Mouse (Mus musculus) limb, embryonic 12.5 days (tissue): ENCODE results near the gene Mob1b. TPM values are rescaled to one million over a fixed set of nuclear protein-coding genes. Genes with fewer than 3 reads are reported as not detected.

Experiments used
- ATAC-seq: fragments of 200-750 bp; cut with Nextera tagmentation; 2 replicates; pipeline ENCODE4 v1.8.0; 2017; ENCODE audit warnings: low read depth, moderate TSS enrichment; ENCODE audit not compliant: insufficient number of reproducible peaks, insufficient read depth, low FRiP score, low TSS enrichment
- H3K27ac ChIP-seq: fragments of 300-500 bp; sonication (generic); 2 replicates; pipeline ENCODE4 v1.5.1; 2016; ENCODE audit warnings: mild to moderate bottlenecking, moderate library complexity
- H3K27me3 ChIP-seq: fragments of 300-500 bp; sonication (generic); 2 replicates; pipeline ENCODE4 v1.6.1; 2016; ENCODE audit warnings: mild to moderate bottlenecking, moderate library complexity
- H3K36me3 ChIP-seq: fragments of 300-500 bp; sonication (generic); 2 replicates; pipeline ENCODE4 v1.6.1; 2016; ENCODE audit warnings: mild to moderate bottlenecking, moderate library complexity
- H3K4me1 ChIP-seq: fragments of 300-500 bp; sonication (generic); replicated peaks from 2 replicates; pipeline ENCODE4 v1.6.1; 2016
- H3K4me2 ChIP-seq: fragments of 300-500 bp; sonication (generic); 2 replicates; pipeline ENCODE4 v1.6.1; 2016; ENCODE audit warnings: mild to moderate bottlenecking, moderate library complexity
- H3K4me3 ChIP-seq: fragments of 300-500 bp; sonication (generic); replicated peaks from 2 replicates; pipeline ENCODE4 v1.5.1; 2016; ENCODE audit warnings: mild to moderate bottlenecking
- H3K9ac ChIP-seq: fragments of 300-500 bp; sonication (generic); replicated peaks from 2 replicates; pipeline ENCODE4 v1.6.1; 2016; ENCODE audit warnings: mild to moderate bottlenecking, moderate library complexity
- H3K9me3 ChIP-seq: fragments of 300-500 bp; sonication (generic); 2 replicates; pipeline ENCODE4 v1.6.1; 2016; ENCODE audit warnings: mild to moderate bottlenecking, moderate library complexity
- WGBS: fragments of 180-500 bp; shearing (Covaris S2); methylation state at CpG from one replicate; pipeline ENCODE4 v1.1.7; 2016; 5-methylcytosine and 5-hydroxymethylcytosine counted together
- polyA plus RNA-seq: library from polyadenylated mRNA; unstranded; fragments of >200 nt; fragmentation: Nextera tagmentation; extraction: Ambion mirVana; gene quantifications from 2 replicates; pipeline ENCODE4 v1.2.1, GENCODE M21; 2016

Gene Mob1b
- polyA plus RNA-seq, 1 experiment from 2014 or later: 11.8 TPM

- no peak overlapping the region for H3K27ac ChIP-seq
- H3K36me3 ChIP-seq: no peaks in the 10 kb centered on the region
- H3K4me3 ChIP-seq: no peak overlapping the region
- H3K9ac ChIP-seq: no peak overlapping the region
- no peaks in the 10 kb centered on the region for H3K9me3 ChIP-seq
- ATAC-seq: no peak
- no peak overlapping the region for H3K4me2 ChIP-seq
- H3K4me1 ChIP-seq: 0 out of 2 replicates have a peak, but pooled peaks cover 4% of the 10 kb centered on the region
- peaks cover 14% of the 10 kb centered on the region for H3K27me3 ChIP-seq
- WGBS: 81% methylated on average over 8 of the region's 8 CpGs
These were observed 32.7 kb upstream of the Mob1b start for GRCm38 (mm10) chr5:88687996-88688406.

DNA sequence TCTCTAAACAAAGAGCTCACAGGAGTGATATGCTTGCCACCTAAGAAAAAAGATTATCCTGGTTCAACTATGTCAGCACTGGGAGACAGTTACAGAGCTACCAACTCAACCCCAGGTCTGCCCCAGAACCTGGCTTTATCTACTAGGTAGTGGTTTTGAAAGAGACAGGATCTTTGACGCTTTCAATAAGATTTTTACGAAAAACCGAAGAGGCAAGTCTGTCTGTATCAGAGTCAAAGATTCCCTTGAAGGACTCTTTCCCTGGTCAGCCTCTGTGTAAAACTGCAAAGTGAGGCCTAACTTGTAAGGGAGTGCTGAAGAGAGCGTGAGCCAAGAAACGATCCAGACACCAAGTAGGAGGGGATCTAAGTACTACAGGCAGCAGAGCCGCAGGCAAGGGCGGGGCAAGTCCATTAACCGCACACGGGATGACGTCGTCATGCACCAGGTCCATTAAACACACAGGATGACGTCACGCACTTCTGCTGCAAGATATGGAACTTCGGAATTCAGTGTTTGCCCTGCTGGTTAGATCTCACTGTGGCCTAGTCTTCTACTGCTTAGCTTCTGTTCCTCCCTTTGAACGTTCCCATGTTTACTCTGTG, 32.0 kb upstream of the Mob1b start:
- Histone ChIP-seq H3K9me3 (no peaks in the 10 kb centered on the region), H3K4me2 (no peak overlapping the region), H3K9ac (no peak overlapping the region), H3K4me3 (no peak overlapping the region), H3K27ac (no peak overlapping the region), H3K36me3 (no peaks in the 10 kb centered on the region), H3K4me1 (0 out of 2 replicates have a peak, but pooled peaks cover 4% of the 10 kb centered on the region), H3K27me3 (peaks cover 14% of the 10 kb centered on the region)
- no peak for ATAC-seq
- 71% methylated on average over 15 of the region's 15 CpGs for WGBS

DNA sequence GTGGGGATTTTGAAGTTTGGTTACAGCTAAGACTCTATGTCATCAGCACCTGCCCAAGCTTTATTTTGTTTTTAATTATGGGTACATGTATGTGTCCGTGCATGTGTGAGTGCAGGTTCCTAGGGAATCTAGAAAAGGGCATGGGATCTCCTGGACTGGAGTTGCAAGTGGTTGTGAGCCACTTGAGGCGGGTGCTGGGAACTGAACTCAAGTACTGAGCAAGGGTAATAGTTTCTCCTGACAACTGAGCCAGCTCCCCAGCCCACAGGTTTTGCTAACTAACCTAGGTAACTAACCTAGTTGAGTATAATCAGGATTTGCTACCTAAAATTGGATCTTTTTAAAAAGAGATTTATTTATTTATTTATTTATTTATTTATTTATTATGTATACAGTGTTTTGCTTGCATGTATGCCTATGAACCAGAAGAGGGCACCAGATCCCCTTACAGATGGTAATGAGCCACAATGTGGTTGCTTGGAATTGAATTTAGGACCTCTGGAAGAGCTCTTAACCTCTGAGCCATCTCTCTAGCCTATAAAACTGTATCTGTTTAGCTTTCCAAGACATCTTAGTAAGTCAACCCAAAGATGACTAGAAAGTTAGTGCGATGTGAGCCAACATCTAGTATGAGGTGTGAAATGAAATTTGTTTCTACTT, 31.2 kb upstream of the Mob1b start:
- H3K9me3 ChIP-seq: no peaks in the 10 kb centered on the region
- no peaks in the 10 kb centered on the region for H3K36me3 ChIP-seq
- H3K4me2 ChIP-seq: no peak overlapping the region
- H3K4me1 ChIP-seq: 0 out of 2 replicates have a peak, but pooled peaks cover 4% of the 10 kb centered on the region
- no peak overlapping the region for H3K27ac ChIP-seq
- no peak overlapping the region for H3K4me3 ChIP-seq
- ATAC-seq: no peak; the same call in 1 of the 2 replicates
- H3K27me3 ChIP-seq: peaks cover 14% of the 10 kb centered on the region
- no peak overlapping the region for H3K9ac ChIP-seq
- WGBS: 74% methylated on average over 3 of the region's 3 CpGs

DNA sequence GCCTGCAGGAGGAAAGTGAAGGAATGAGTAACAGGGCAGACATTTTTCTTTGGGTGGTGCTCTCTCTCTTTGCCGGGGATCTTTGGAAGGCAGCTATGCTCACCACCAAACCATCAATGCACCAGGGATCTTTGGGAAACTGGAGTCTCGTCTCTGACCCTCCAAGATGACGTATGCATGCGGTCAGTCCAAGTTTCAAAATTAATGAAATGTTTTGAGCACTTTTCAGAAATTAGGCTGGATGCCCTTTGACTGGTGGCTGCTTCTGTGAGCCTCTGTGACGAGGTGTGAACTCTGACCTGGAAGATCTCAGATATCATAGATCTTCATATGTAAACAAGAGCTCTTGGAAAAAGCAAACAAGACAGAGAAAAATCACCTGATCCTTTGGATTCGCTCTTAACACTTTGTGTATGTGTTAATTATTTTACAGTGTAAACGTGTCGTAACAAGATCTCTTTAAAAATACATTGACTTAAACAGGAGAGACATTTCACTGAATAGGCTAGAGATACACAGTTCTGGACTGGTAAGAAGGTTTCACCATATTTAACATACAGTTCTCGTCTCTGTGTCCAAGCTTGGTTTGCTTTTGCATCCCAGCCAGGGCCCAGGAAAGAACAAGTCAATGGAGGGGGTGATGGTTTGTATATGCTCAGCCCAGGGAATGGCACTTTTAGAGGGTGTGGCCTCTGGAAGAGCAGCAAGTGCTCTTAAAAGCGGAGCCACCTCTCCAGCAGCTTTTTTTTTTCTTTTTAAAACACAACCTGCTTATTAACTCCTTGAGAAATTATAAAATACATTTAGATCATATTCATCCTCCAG, 29.8 kb upstream of the Mob1b start:
- Histone ChIP-seq H3K27ac (no peak overlapping the region), H3K9me3 (no peaks in the 10 kb centered on the region), H3K4me2 (no peak overlapping the region), H3K36me3 (no peaks in the 10 kb centered on the region), H3K4me3 (no peak overlapping the region), H3K4me1 (no peaks in the 10 kb centered on the region), H3K27me3 (0 out of 2 replicates have a peak, but pooled peaks cover 3% of the 10 kb centered on the region), H3K9ac (no peak overlapping the region)
- ATAC-seq: no peak
- WGBS: 68% methylated on average over 10 of the region's 10 CpGs

DNA sequence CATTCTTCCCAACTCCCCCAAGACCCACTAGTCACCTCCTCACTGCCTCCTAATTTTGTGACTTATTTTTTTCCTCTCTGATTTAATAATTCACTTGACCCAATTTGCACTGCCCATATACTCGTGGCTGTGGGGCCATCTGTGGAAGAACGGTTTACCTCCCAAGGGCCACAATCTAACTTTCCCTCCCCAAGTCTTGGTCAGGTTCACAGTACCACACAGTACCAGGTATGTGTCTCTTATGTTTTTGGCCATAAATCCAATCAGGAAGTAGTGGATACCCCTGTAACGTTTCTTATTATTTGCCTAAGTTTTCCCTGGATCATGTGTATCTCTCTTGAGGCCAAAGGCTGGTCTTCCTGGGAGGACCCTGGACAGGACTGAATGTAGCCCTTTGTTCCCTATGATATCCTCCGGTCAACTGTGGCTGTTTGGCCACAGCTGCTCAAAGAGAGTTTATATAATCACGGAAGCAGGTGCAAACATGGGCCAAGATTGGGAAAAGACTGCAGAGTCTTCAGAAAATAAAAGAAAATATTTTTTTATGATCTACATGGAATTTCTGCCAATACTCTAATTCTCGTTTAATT, 29.1 kb upstream of the Mob1b start:
- Histone ChIP-seq H3K27me3 (no peaks in the 10 kb centered on the region), H3K4me1 (no peaks in the 10 kb centered on the region), H3K4me2 (no peak overlapping the region), H3K27ac (no peak overlapping the region), H3K9me3 (no peaks in the 10 kb centered on the region), H3K36me3 (no peaks in the 10 kb centered on the region), H3K4me3 (no peak overlapping the region), H3K9ac (no peak overlapping the region)
- 77% methylated on average over 6 of the region's 6 CpGs for WGBS
- ATAC-seq: no peak

- ATAC-seq: no peak
- Histone ChIP-seq H3K4me2 (no peak overlapping the region), H3K9me3 (no peaks in the 10 kb centered on the region), H3K4me3 (no peak overlapping the region), H3K36me3 (no peaks in the 10 kb centered on the region), H3K4me1 (no peaks in the 10 kb centered on the region), H3K9ac (no peak overlapping the region), H3K27me3 (no peaks in the 10 kb centered on the region), H3K27ac (no peak overlapping the region)
- 89% methylated on average over 4 of the region's 4 CpGs for WGBS
These were observed 28.1 kb upstream of the Mob1b start for GRCm38 (mm10) chr5:88692586-88692985.

- no peak overlapping the region for H3K4me3 ChIP-seq
- no peak for ATAC-seq
- no peaks in the 10 kb centered on the region for H3K4me1 ChIP-seq
- no peak overlapping the region for H3K27ac ChIP-seq
- H3K36me3 ChIP-seq: no peaks in the 10 kb centered on the region
- no peak overlapping the region for H3K9ac ChIP-seq
- H3K4me2 ChIP-seq: no peak overlapping the region
- no peaks in the 10 kb centered on the region for H3K9me3 ChIP-seq
- no peaks in the 10 kb centered on the region for H3K27me3 ChIP-seq
These were observed 27.6 kb upstream of the Mob1b start for GRCm38 (mm10) chr5:88693057-88693456.

DNA sequence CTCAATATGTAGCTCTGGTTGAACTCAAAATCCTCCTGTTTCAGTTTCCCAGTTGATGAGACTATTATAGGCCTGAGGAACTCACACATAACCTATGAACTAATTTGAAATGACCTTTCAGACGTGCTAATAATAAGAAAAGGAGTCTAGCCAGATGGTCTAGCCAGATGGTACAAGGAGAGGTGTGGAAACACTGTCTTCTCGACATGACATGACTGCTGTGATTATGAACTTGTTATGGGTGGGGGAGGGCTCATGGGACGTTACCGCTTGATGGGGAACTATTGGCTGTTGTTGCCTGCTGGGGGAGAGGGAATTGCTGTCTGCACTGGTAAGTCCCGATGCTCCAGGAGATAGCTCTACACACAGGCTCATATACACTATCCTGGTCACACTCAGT, 23.4 kb upstream of the Mob1b start:
- Histone ChIP-seq H3K36me3 (no peaks in the 10 kb centered on the region), H3K9me3 (no peaks in the 10 kb centered on the region), H3K9ac (no peak overlapping the region), H3K4me2 (no peak overlapping the region), H3K4me3 (no peak overlapping the region), H3K27ac (no peak overlapping the region), H3K27me3 (no peaks in the 10 kb centered on the region), H3K4me1 (no peaks in the 10 kb centered on the region)
- ATAC-seq: no peak
- WGBS: 74% methylated on average over 5 of the region's 5 CpGs

DNA sequence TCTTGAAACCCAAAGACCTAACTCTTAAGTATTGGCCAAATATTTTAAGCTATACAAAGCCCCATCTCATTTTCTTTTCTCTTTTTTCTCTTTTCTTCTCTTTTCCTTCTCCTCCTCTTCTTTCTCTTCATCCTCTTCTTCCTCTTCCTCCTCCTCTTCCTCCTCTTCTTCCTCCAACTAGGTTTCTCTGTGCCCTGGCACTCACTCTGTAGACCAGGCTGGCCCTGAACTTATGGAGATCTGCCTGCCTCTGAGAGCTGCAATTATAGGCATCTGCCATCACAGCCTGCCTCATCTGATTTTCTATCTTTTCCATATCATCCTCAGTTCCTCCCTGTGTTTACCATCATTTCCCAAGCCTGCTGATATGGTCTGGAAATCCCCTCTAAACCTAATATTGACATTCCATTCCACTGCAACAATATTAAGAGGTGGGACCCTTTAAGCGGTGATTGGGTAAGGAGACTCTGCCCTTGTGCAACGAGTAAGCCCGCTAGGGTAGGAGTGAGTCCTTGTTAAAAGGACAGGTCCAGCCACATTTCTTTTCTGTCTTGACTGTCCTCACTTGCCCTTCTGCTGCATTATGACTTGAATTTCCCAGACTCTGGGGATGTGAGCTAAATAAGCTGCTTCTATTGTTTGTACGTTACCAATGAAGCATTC, 21.3 kb upstream of the Mob1b start:
- Histone ChIP-seq H3K9me3 (no peaks in the 10 kb centered on the region), H3K9ac (no peak overlapping the region), H3K36me3 (no peaks in the 10 kb centered on the region), H3K4me1 (no peaks in the 10 kb centered on the region), H3K4me2 (no peak overlapping the region), H3K27ac (no peak overlapping the region), H3K4me3 (no peak overlapping the region), H3K27me3 (no peaks in the 10 kb centered on the region)
- WGBS: 78% methylated on average over 4 of the region's 4 CpGs
- no peak for ATAC-seq

DNA sequence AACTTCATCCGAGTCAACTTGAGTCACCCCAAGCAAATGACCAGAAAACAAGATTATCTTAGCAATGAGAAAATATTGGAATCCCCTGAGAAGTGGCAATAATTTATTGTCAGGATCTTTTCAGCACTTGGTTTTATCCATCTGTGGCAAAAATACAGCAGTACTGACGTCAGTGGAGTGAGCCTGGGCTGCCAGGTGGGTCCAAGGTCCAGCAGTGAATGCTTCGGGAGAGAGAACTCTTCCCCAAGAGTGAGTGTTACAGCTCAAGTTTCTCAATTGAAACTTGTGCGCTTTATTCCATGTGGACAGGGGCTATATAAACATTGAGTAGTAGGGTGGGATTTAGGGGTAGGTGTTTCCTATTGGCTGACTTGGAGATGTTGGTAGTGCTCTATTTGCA, 18.6 kb upstream of the Mob1b start:
- Histone ChIP-seq H3K27ac (no peak overlapping the region), H3K27me3 (no peaks in the 10 kb centered on the region), H3K4me2 (no peak overlapping the region), H3K36me3 (no peaks in the 10 kb centered on the region), H3K4me1 (no peaks in the 10 kb centered on the region), H3K9me3 (no peaks in the 10 kb centered on the region), H3K9ac (no peak overlapping the region), H3K4me3 (no peak overlapping the region)
- 74% methylated on average over 4 of the region's 4 CpGs for WGBS
- no peak for ATAC-seq

DNA sequence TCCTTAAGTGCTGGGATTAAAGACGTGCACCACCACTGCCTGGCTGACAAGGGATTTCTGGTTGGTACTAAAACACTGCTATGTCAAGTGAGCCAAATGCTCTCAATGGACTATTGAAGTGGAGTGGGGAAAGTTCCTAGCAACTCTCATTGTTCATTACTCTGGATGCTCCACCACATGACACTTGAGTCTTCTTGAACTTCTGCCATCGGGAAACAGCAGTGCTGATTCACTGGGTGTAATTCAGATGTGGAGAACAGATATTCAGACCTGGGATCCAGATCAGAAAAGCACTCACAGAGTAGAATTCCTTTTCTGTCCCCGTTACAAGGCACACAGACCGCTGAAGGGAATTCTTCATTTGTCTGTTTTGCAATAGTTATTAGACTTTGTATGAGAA, 17.1 kb upstream of the Mob1b start:
- Histone ChIP-seq H3K9ac (no peak overlapping the region), H3K4me2 (no peak overlapping the region), H3K27ac (no peak overlapping the region), H3K9me3 (no peaks in the 10 kb centered on the region), H3K4me3 (no peak overlapping the region), H3K36me3 (no peaks in the 10 kb centered on the region), H3K27me3 (no peaks in the 10 kb centered on the region), H3K4me1 (no peaks in the 10 kb centered on the region)
- WGBS: 92% methylated on average over 4 of the region's 4 CpGs
- no peak for ATAC-seq
